Mouse (Mus musculus) spleen, postnatal 10 days (tissue): Measurements from ENCODE around the gene Ubxn10.

Experiments used
- DNase-seq, 2 experiments: peaks; one replicate each; pipeline ENCODE4 v3.0.0; 2021 to 2022; ENCODE audit warnings: low spot score in 2 of 2

Ubxn10 gene

DNA sequence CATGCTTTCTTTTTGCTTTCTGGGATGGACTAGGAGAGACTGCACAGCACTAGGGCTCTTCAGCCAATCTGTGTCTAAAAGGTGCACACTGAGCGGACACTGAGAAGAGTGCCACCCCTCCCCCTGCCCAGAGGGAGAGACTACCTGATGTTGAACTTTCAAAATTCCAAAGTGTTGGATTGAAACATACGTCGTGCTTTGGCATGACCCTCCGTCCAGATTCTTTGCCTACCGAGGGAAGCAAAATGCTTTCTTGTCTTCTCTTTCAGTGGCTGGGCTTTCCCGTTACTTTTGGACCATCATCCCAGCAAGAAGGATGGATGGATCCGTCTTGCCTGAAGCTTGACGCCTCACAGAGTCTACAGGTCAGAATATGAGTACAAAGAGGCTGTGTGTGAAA lies 35.9 kb downstream of the Ubxn10 start:
- no peak for DNase-seq

DNA sequence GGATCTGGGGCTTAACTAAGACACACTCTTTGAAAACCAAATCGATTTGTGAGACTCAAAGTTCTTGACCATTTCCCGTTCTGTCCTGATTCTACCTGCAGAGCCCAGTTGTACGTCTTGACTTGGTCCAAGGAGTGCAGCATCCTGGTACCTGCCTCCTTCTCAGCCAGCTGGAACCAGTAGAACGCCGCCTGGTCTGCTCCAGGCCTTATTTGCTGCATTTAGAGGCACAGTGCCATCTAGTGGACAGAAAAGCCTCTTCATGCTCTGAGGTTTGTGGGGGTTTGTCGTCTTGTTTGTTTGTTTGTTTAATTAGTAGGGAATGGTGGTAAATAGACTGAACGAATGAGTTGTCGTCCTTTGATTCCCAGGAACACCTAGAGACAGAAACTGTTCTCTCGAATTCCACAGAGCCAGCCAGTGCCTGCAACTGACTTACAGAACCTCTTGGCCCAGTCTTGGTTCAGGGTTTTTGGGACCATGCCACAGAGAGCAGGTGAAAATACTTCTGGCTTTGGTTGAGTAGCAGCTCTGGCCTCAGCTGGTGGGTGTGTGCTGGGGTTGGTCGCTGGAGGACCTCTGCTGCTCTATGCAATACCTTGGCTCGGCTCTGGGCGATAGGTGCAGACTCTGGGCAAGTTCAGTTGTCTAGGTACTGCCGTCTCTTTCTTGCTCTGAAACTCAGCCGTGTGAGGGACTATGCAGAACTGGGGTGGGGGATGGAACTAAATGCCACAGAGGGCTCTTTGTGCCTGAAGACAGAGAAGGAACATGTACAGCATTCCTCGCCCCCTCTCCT lies 36.6 kb downstream of the Ubxn10 start:
- peak in 1 of 2 experiments; percentile 35 for DNase-seq

DNA sequence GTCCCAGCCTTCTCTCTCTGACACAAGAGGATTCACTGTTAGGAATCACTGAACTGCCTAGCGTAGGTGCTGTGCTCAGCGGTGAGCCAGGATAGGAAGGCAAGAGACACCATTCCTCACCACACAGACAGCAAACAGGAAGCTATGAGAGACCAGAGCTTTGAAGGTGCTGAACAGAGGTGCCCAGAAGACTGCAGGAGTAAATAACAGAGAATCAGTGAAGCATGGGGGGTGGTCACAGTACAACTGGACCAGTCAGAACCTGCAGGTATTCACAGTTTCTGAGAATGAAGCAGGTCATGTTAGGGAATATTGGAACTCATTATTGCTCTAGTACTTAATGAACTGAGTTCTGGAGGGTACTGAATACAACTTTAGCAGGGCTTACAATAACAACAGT lies 38.7 kb downstream of the Ubxn10 start:
- DNase-seq: no peak

DNA sequence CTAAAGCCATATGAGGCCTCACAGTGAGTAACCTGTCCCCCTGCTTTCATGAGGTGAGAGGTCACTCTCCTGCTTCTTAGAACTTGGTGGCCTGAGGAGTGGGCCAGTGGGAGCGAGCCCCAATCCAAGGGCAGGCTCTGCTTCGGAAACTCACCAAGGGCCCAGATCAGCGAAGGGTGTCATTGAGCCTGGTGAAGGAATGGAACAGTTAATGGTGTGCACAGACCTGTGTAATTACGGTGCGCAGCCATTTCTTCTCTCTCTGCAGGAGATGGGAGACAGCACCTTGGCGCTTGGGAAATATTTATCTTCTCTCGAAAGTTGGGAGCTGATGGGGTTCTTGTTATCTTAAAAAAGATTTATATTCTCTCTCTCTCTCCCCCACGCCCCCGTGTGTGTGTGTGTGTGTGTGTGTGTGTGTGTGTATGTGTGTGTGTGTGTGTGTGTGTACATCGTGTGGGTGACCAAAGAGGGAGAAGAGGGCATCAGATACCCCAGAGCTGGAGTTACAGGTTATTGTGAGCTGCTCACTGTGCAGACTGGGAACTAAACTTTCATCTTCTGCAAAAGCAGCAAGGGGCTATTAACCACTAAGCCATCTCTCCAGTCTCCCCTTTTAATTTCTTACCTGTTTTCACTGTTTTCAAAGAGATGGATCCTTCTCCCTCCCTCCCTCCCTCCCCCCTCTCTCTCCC lies 39.7 kb downstream of the Ubxn10 start:
- DNase-seq: no peak

DNA sequence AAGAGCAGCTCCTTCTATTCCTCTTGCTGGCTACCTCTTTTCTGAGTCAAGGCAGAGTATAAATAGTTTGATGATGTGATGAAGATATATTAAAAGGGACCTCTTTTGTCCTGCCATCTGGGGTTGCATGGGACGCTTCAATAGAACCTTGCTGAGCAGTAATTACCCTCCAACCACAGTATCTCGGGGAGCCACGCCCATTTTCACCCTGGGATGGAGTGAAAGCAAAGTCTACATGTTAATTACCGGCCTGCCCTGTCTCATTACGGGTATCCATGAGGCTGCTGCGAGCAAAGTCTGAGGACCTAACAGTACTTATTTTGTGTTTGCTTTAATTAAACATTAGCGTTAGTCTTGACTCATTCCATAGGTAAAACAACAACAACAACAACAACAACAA lies 40.2 kb downstream of the Ubxn10 start:
- no peak for DNase-seq

DNA sequence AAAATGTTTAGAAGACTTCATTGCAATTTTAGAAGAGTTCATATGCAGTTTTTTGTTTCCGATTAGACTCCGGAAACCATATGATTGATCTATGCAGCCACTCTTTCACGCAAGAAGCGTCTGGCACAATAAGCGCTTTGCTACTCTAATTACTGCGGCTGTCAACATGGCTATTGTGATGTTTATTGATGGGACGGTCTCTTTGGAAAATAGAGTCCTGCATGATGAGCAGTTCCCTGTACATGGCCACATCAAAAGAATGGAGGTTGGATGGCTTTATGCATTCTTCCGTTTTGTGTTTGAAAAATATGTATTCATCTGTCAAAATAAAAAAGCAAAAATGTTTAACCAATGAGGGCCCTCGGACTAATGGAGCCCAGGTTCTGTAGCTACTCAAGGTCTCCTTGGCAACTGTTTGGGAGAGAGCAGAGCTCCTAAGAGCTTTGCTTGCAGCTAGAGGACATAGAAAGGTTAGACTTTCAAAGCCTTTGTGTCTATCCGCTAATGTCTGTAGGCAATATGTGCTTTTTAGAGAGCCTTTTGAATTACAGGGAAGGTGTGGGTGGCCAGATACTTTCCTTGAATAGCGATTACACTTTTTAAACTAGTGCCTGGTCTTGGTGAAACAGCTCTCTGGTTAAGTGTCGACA lies 43.8 kb downstream of the Ubxn10 start:
- DNase-seq: no peak

DNA sequence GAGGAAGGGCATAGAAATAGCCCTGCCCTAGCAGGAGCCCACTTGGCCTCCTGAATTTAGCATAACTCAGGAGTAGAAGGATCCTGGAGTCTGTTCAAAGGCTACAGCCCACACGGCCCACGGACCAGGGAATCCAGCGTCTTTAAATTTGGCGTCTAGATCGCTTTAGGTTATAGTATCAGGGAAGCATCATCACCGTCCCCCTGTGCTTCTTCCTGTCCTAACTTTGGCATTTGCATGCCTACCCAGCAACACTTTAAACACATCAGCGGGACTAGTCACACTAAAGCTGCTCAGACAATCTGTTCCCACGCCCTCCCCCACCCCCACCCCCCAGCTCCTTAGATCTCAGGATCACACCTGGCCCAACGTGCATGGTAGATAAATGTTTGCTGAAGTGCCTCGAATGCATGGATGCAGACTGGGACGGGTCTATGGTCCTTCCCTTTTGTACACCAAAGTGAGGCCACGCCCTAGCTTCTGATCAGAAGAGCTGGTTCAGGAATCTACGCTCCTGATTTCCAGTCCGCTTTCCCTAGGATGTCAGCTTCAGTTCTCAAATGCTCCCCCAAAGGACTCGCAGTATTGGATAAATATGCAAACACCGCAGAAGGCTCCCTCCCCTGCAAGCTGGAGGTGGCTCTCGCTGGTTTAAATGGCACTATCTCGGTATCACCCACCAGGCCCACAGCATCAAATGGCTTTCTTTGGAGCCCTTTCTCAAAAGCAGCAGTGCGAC lies 45.4 kb downstream of the Ubxn10 start:
- DNase-seq: no peak

DNA sequence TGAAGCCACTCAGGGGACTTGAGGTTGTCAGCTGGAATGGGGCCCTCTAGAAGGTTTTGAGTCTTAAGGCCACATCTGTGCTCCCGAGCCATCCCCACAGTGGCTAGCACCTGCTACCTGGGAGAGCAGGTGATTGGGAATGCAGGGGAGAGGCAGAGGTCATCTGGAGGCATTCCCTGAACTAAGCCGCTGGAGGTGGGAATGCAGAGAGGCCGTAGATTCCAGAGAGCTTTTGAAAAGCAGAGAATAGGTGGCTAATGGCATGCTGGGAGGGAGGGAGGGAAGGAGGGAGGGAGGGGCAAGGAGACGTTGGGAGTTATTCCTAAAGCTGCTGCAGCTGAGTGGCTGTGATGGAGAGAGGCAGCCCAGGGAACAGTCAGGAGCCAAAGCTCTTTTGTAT lies 46.4 kb downstream of the Ubxn10 start:
- no peak for DNase-seq

DNA sequence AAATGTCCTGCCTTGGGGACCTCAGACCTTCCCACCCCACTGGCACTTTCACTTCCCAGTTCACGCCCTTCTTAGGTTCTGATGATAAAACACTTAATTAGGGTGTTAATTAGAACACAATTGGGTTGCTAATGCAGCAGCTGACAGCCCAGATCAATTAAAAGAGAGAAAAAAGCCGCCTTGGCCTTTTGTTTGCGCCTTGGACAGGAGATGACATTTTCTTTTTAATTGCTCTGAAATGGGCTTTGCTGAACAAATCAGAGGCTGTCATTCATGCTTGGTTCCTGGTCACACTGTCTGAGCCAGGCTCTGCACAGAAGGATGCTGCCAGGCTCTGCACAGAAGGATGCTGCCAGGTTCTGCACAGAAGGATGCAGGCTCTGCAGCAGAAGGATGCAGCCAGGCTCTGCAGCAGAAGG lies 47.9 kb downstream of the Ubxn10 start:
- DNase-seq: no peak

DNA sequence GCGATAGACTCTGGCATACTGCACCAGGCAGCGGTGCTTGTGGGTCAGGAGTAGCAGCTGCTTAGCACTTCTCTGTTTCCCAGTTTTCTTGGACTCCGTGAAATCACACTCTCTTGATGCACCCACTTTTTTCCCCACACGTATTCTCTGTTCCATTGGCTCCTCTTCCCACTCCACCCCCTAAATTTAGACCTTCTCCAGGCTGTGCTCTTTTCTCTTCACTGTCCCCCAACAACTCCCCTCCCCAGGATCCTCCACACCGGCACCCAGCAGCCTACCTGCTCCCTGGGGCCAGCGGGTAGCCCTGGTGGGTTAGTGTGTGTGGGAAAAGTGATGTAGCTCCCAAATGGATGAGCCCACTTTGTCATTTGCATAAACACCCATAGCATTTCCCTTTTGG lies 51.2 kb downstream of the Ubxn10 start:
- DNase-seq: no peak

DNA sequence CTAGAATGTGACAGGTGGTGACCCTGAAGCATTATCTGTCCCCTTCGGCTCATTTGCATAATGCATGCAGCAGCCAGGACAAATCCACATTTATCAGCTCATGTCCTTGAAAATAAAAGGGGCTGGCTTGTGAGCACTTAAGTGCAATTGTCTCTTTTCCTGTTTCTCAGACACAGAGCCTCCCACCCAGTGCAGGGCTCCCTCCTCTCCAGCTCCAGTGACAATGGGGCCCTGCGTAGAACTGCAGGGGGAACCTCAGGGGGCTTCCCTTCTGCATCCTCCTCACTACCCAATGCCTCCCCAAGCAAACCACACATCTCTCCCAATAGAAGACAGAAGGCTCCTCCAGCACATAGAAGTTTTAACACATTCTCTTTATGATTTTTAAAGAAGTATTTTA lies 54.2 kb downstream of the Ubxn10 start:
- DNase-seq: no peak

DNA sequence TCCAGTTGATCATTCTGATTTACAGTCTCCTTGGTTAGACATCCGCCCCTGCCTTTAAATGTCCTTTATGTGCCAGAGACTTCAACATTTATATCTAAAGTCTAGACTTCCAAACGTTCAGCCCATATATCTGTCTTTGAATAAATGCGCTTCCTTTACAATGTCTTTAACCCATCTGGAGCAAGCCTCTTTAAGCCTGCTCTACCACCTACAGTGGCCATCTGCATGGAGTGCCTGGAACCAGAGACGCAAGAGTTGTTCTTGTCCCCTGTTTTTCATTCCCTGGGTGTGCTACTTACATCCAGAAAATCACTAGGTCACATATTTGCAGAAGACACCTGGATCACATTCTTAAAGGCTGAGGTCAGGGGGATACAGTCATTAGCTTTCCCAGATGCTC lies 56.8 kb downstream of the Ubxn10 start:
- DNase-seq: no peak

DNA sequence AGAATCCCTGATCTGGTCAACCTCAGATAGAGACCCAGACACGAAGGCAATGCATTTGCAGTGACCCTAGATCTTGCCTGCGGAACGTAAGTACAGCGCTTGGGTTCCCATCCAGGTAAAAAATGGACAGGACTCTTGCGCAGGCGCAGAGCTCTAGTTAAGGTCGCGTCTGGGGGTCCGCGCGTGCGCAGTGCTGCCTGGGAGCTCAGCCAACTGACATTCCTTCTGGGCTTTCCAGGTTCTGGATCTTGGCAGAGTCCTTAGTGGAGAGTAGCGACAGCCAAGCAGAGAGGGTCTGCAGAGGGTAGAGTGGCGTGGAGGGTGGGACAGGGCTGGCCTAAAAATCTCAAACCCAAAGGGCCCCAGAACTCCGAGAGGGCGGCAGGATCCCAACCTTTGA lies 59.4 kb downstream of the Ubxn10 start:
- no peak for DNase-seq

DNA sequence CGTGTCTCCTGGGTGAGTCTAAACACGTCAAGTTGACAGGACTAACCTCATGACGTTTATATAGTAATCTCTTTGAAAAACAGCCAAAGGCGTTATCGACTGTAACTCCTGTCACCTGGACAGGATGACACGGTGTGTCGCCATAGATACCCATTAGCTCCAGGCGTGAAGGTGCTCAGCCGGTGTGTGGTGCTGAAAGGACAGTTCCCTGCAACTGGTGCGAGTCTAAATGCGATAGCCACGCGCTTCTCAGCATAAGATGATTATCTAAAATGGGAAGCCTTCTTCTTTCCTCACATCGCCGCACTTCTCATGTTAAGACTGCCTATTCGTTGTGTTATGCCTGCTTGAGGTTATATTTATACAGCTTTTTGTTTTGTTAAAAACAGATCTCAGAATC lies 60.5 kb downstream of the Ubxn10 start:
- peak in 1 of 2 experiments; percentile 20 for DNase-seq

DNA sequence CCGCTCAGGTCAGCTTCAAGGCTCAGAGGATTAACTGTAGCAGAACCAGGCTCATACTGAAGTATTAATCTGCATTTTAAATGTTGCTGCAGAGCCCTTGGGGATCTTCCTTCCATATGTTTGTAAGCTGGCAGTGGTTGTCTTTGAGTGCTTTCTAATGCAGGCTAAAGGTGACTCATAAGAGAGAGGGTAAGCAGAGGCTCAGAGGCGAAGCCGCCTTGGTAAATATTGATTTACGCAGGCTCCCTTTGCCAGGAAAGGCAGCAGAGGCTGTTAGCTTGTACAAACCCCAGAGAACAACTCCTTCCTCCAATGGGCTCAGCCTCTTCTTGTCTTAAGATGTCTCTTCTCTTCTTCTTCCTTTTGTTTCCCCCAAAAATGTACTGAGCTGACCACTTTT lies 64.8 kb downstream of the Ubxn10 start:
- no peak for DNase-seq

DNA sequence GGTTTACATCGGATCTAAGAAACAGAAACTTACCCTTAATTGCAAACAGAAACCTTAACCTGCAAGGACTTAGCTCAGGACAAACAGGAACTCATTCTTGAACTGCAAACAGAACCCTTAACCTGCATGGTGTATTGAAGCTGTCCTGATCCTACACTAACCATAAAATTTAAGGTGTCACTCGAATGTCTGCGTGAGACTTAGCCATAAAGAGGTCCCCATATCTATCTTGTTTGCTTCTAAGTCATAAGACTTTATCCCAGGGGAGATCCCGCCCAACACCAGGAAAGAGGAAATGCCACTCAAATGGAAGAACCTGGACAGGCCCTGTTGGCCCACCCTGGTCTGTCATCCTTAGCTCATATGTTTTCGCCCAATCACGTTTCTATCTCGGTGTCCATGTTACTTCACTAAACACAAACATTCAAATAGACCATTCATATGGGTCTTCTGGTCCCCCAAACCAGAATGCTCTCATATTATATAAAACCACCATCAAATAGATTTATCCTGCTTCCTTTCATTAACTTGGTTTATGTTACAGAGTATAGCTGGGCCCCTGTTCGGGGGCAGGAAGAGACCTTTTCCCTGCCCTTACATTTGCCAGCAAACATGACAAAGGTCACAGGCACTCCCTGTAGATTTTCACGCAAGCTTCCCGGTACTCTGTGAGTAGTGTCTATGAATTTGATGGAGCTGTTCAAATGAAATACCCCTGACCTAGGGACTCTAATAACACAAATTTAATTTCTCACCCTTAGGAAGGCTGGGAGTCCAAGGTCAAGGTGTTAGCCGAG lies 66.7 kb downstream of the Ubxn10 start:
- no peak for DNase-seq

DNA sequence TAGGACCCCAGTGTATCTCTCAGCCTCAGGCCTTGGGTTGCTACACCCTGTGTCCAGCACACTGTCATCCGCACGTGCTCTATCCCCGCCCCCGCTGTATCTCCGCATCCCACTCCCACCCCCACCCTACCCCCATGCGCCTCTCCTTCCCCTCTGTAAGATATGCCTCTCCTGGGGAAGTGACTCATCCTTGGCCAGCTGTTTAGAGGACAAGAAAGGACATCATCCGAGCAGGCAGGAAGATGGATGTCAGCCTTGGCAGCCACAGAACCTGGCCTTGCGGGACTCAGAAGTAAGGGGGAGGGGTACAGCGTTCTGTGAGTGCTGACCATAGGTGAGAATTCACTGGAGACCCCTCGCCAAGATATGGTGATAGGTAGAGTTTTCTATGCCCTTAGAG lies 70.4 kb downstream of the Ubxn10 start:
- no peak for DNase-seq

DNA sequence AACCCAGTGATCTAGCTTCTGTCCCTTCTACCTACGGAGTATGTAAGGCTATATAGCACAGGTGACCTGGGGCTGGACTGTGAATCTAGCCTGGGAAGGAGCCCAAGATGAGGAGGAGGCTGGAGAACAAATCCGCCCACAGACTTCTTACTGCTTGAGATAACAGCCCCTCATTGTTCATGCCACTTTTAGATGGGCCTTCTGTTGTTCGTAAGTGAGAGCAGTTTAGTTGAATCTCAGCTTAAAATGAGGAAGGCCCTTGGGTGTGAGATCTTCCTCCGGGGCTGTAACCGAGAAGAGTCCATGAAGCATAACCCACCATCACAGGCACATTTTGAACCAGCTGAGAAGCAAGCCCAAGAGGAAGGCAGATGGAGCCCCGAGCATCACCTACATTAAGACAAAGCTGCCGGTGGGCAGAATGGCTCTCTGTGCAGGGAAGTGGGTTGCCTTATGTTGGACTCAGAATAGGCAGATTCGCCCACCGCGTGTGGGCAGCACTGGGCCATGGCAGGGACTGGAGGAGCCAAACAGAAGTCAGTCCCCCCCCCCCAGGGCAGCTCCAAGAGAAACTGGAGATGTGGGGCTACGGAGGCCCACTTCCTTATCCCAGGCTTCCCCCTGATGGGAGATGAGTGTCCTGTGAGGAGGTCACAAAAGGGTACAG lies 76.9 kb downstream of the Ubxn10 start:
- no peak for DNase-seq
